Mouse (Mus musculus): ENCODE results near the gene Pecr. TPM values are rescaled to one million over a fixed set of nuclear protein-coding genes. Genes with fewer than 3 reads are reported as not detected.
"Not testable (repeated sequence)": the region's sequence is repeated elsewhere in the genome, so short reads cannot be mapped to it uniquely, and the experiment has no call there.

Gene Pecr
- total and polyA plus RNA-seq, 2 experiments: 228 to 269 TPM

GRCm38 (mm10) chr1:72238016-72238580, 46.0 kb downstream of the Pecr start:
- no peak overlapping the region for H3K27ac ChIP-seq (replicated peaks; ENCODE audit: insufficient read depth, low read depth, low read length)
- TF ChIP-seq CTCF (IDR thresholded peaks at IDR 0.05; ENCODE audit: low read depth, low read length): no peak
- no peak for TF ChIP-seq POLR2A (IDR thresholded peaks at IDR 0.05; ENCODE audit: extremely low read depth, insufficient read depth, low read length)

GRCm38 (mm10) chr1:72237007-72237775, 46.9 kb downstream of the Pecr start:
- 5% methylated on average over 13 of the region's 13 CpGs for WGBS
- no peak overlapping the region for H3K9ac ChIP-seq (ENCODE audit: low read depth, low read length)
- H3K4me1 ChIP-seq (ENCODE audit: control insufficient read depth, insufficient read depth, low read length): no peaks in the 10 kb centered on the region
- no peaks in the 10 kb centered on the region for H3K79me2 ChIP-seq (ENCODE audit: control insufficient read depth, insufficient read depth, low read length)
- H3K4me3 ChIP-seq (ENCODE audit: insufficient read depth, low read depth, low read length): no peak overlapping the region
- no peaks in the 10 kb centered on the region for H3K36me3 ChIP-seq (ENCODE audit: control insufficient read depth, insufficient read depth, low read length)
- TF ChIP-seq POLR2A (IDR thresholded peaks at IDR 0.05; ENCODE audit: extremely low read depth, insufficient read depth, low read length) (no peak), CTCF (IDR thresholded peaks at IDR 0.05; ENCODE audit: low read depth, low read length) (no peak)
- DNase-seq (ENCODE audit: extremely low read depth, low read depth, low spot score): peak; percentile 59
- no peak overlapping the region for H3K27ac ChIP-seq (replicated peaks; ENCODE audit: insufficient read depth, low read depth, low read length)
- no peaks in the 10 kb centered on the region; the same call in 1 of the 2 replicates for H3K27me3 ChIP-seq (ENCODE audit: control insufficient read depth, insufficient read depth, low read length)

More at GRCm38 (mm10) chr1:72238016-72238580, 46.0 kb downstream of the Pecr start:
- no peaks in the 10 kb centered on the region for H3K36me3 ChIP-seq (ENCODE audit: control insufficient read depth, insufficient read depth, low read length)
- 81% methylated on average over 10 of the region's 10 CpGs for WGBS
- H3K27me3 ChIP-seq (ENCODE audit: control insufficient read depth, insufficient read depth, low read length): no peaks in the 10 kb centered on the region; the same call in 1 of the 2 replicates
- no peak overlapping the region for H3K9ac ChIP-seq (ENCODE audit: low read depth, low read length)
- H3K4me3 ChIP-seq (ENCODE audit: insufficient read depth, low read depth, low read length): no peak overlapping the region
- no peak for DNase-seq (ENCODE audit: extremely low read depth, low read depth, low spot score)
- H3K79me2 ChIP-seq (ENCODE audit: control insufficient read depth, insufficient read depth, low read length): no peaks in the 10 kb centered on the region
- H3K4me1 ChIP-seq (ENCODE audit: control insufficient read depth, insufficient read depth, low read length): no peaks in the 10 kb centered on the region

DNA sequence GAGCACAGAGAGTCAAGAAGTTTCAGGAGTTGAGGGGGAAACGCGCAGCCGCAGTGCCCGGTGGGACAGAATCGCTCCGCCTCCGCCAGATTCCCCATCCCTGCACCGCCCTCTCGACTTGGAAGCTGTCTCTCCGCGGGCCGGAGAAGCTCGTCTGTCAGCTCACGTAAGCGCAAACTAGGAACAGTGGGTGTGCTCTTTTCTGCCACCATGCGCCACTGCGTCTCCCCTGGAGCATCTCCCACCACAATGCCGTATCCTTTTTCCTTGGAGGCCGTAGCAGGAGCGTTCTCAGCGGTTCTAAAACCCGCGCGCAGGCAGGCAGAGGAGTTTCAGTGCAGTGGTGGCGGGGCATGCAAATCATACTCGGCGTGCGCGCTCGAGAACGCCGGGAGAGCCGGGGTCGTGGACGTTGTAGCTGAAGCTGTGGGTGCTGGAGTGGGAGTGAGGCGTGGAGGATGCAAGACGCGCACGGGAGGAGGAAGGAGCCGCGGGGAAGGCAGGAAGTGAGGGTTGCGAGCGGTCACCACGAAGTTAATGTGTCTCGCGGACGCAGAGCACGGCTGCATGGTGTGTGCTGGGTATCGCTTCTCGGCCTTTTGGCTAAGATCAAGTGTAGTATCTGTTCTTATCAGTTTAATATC, 47.6 kb downstream of the Pecr start:
- not testable (repeated sequence) for H3K27ac ChIP-seq (replicated peaks; ENCODE audit: insufficient read depth, low read depth, low read length); DNase-seq (ENCODE audit: extremely low read depth, low read depth, low spot score)
- under 1% methylated on average over 39 of the region's 50 CpGs for WGBS

GRCm38 (mm10) chr1:72232592-72232991, 51.5 kb downstream of the Pecr start:
- not testable (repeated sequence) for DNase-seq (ENCODE audit: extremely low read depth, low read depth, low spot score); H3K27me3 ChIP-seq (ENCODE audit: control insufficient read depth, insufficient read depth, low read length); H3K79me2 ChIP-seq (ENCODE audit: control insufficient read depth, insufficient read depth, low read length); H3K9ac ChIP-seq (ENCODE audit: low read depth, low read length); H3K4me3 ChIP-seq (ENCODE audit: insufficient read depth, low read depth, low read length); H3K36me3 ChIP-seq (ENCODE audit: control insufficient read depth, insufficient read depth, low read length); H3K27ac ChIP-seq (replicated peaks; ENCODE audit: insufficient read depth, low read depth, low read length); H3K4me1 ChIP-seq (ENCODE audit: control insufficient read depth, insufficient read depth, low read length)
- WGBS: 76% methylated on average over 10 of the region's 10 CpGs
- TF ChIP-seq CTCF (IDR thresholded peaks at IDR 0.05; ENCODE audit: low read depth, low read length): peak; percentile 21; the same call in 1 of the 2 replicates

More for the DNA sequence above, 47.6 kb downstream of the Pecr start:
- not testable (repeated sequence) for H3K36me3 ChIP-seq (ENCODE audit: control insufficient read depth, insufficient read depth, low read length); H3K79me2 ChIP-seq (ENCODE audit: control insufficient read depth, insufficient read depth, low read length); H3K4me1 ChIP-seq (ENCODE audit: control insufficient read depth, insufficient read depth, low read length); H3K27me3 ChIP-seq (ENCODE audit: control insufficient read depth, insufficient read depth, low read length)
- Histone ChIP-seq H3K4me3 (ENCODE audit: insufficient read depth, low read depth, low read length) (peak overlapping the region; percentile 64), H3K9ac (ENCODE audit: low read depth, low read length) (peak overlapping the region; percentile 73)

DNA sequence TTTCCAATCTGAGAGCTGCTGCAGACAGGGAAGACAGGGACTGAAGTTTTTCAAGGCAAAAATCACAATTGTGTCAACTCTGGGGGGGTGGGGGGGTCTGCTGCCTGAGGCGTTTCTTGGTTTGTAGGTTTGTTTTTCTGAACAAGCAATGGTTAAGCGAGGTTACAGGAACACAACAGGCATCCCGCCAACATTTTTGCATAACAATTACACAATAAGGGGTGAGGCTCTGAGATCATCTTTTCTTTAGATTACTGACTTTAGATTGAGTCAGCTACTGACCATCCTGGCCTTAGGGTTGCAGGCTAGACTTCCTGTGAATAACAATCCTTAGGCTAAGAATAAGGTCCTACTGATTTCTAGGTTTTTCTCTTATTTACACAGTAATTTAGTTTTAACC, 55.1 kb downstream of the Pecr start:
- TF ChIP-seq POLR2A (IDR thresholded peaks at IDR 0.05; ENCODE audit: extremely low read depth, insufficient read depth, low read length) (no peak), CTCF (IDR thresholded peaks at IDR 0.05; ENCODE audit: low read depth, low read length) (no peak)
- DNase-seq (ENCODE audit: extremely low read depth, low read depth, low spot score): no peak
- no peak overlapping the region for H3K27ac ChIP-seq (replicated peaks; ENCODE audit: insufficient read depth, low read depth, low read length)
- H3K36me3 ChIP-seq (ENCODE audit: control insufficient read depth, insufficient read depth, low read length): no peaks in the 10 kb centered on the region
- no peak overlapping the region for H3K9ac ChIP-seq (ENCODE audit: low read depth, low read length)
- WGBS: 17% methylated on average over 3 of the region's 3 CpGs
- no peak overlapping the region for H3K4me3 ChIP-seq (ENCODE audit: insufficient read depth, low read depth, low read length)
- 0 out of 2 replicates have a peak, but pooled peaks cover 3% of the 10 kb centered on the region for H3K4me1 ChIP-seq (ENCODE audit: control insufficient read depth, insufficient read depth, low read length)
- no peaks in the 10 kb centered on the region; the same call in 1 of the 2 replicates for H3K27me3 ChIP-seq (ENCODE audit: control insufficient read depth, insufficient read depth, low read length)
- no peaks in the 10 kb centered on the region for H3K79me2 ChIP-seq (ENCODE audit: control insufficient read depth, insufficient read depth, low read length)
